Mouse (Mus musculus): ENCODE data around the gene Zcchc14. TPM values are rescaled to one million over a fixed set of nuclear protein-coding genes. Genes with fewer than 3 reads are reported as not detected.
A peak's percentile ranks its signal among the peaks of the same experiment; 100 is the strongest.
"Not testable (repeated sequence)": the region's sequence is repeated elsewhere in the genome, so short reads cannot be mapped to it uniquely, and the experiment has no call there.

The Zcchc14 gene
- total RNA-seq, 1 experiment: 18.6 TPM

DNA sequence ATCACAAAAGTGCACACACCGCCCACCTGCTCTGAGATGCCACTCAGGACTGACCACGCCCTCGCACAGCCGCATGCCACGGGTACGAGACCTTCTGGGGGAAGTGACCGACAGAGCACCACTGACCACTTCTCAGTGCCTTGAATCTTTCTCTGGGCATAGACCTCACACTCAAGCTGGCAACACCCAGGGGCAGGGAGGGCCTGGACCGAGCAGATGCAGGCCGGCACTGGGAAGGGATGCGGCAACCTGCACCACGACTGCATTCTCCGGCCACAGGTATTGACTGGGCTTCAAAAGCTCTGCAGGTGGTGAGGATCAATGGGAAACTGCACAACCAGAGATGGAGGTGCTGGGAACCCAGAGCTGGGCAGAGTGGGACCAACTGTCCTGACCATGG, 50.3 kb downstream of the Zcchc14 start:
- Histone ChIP-seq H3K36me3 (ENCODE audit: control insufficient read depth, insufficient read depth, low read length, poor library complexity, severe bottlenecking) (peaks cover 25% of the 10 kb centered on the region; the same call in 1 of the 2 replicates), H3K4me1 (ENCODE audit: control insufficient read depth in 2 of 2, insufficient read depth in 2 of 2, low read length in 2 of 2, poor library complexity in 1 of 2) (peaks cover 0 to 6% of the 10 kb centered on the region in 2 experiments; a peak in 1 of 4 replicates), H3K4me3 (ENCODE audit: insufficient read depth in 1 of 2, low read depth in 1 of 2, low read length in 2 of 2, poor library complexity in 1 of 2, severe bottlenecking in 1 of 2) (no peak overlapping the region), H3K9ac (ENCODE audit: insufficient read depth, low read depth, low read length, poor library complexity, severe bottlenecking) (no peak overlapping the region), H3K27ac (ENCODE audit: insufficient read depth, low read depth, low read length, poor library complexity, severe bottlenecking) (no peak overlapping the region), H3K9me3 (ENCODE audit: control insufficient read depth, insufficient read depth, low read depth, low read length) (no peaks in the 10 kb centered on the region)
- no peak for TF ChIP-seq ZC3H11A (IDR thresholded peaks at IDR 0.05; ENCODE audit: borderline replicate concordance, low read depth, low read length)
- TF ChIP-seq CHD2 (IDR thresholded peaks at IDR 0.05; ENCODE audit: low read depth, low read length): no peak
- TF ChIP-seq ZNF384 (IDR thresholded peaks at IDR 0.05; ENCODE audit: low read depth, low read length): no peak
- no peak for TF ChIP-seq HCFC1 (IDR thresholded peaks at IDR 0.05; ENCODE audit: borderline replicate concordance, insufficient read depth, low read length)
- no peak for TF ChIP-seq MAFK (IDR thresholded peaks at IDR 0.05; ENCODE audit: insufficient read depth, low read depth, low read length)
- in situ Hi-C loops (cut with MboI; ENCODE audit: low sequenced_read_pairs in 2 of 2, unreplicated experiment in 2 of 2): no loop called here
- no peak for DNase-seq (ENCODE audit: low read depth, low spot score)

DNA sequence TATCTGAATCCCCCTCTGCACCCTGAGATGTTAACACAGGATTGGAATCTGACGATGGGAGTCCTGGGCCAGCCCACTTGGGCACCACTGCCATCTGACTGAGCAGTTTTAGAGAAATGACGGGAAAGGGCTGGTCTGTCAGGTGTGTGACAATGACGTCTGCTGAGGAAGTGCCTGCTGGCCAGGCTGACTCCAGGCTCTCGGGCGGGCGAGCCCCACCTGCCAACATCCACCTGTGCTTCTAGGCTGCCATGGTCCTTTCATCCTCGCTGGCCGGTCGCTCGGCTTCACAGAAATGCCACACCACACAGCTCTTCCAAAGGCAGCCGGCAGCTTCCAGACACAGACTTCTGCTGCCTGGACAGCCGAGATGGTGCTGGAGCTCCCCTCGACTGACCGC, 52.9 kb downstream of the Zcchc14 start:
- Histone ChIP-seq H3K27ac (ENCODE audit: insufficient read depth, low read depth, low read length, poor library complexity, severe bottlenecking) (no peak overlapping the region), H3K9me3 (ENCODE audit: control insufficient read depth, insufficient read depth, low read depth, low read length) (no peaks in the 10 kb centered on the region), H3K9ac (ENCODE audit: insufficient read depth, low read depth, low read length, poor library complexity, severe bottlenecking) (no peak overlapping the region), H3K4me3 (ENCODE audit: insufficient read depth in 1 of 2, low read depth in 1 of 2, low read length in 2 of 2, poor library complexity in 1 of 2, severe bottlenecking in 1 of 2) (no peak overlapping the region), H3K4me1 (ENCODE audit: control insufficient read depth in 2 of 2, insufficient read depth in 2 of 2, low read length in 2 of 2, poor library complexity in 1 of 2) (peaks cover 0 to 3% of the 10 kb centered on the region in 2 experiments; a peak in 1 of 4 replicates), H3K36me3 (ENCODE audit: control insufficient read depth, insufficient read depth, low read length, poor library complexity, severe bottlenecking) (peaks cover 33% of the 10 kb centered on the region; the same call in 1 of the 2 replicates)
- TF ChIP-seq ZNF384 (IDR thresholded peaks at IDR 0.05; ENCODE audit: low read depth, low read length) (no peak), MAFK (IDR thresholded peaks at IDR 0.05; ENCODE audit: insufficient read depth, low read depth, low read length) (no peak), CHD2 (IDR thresholded peaks at IDR 0.05; ENCODE audit: low read depth, low read length) (no peak)
- DNase-seq (ENCODE audit: low read depth, low spot score): no peak
- in situ Hi-C loops (cut with MboI; ENCODE audit: low sequenced_read_pairs in 2 of 2, unreplicated experiment in 2 of 2): no loop called here

DNA sequence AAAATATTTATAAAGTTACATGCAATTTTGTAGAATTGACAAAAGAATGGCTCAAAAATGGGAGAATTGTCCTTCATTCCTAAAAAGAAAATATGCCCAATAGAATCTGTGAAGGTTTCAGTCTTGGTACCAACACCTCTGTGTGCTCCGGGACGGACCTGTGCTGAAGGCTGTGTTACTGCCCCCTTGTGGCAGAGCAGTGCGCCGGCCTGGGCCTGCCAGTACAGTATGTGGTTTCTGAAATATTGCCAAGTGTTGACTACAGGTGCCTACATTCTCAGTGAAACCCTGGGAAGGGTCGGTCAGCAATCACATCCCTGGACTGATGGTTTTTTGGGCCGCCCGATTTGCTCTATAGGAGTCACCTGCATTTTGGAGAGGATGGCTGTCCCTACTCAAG, 53.8 kb downstream of the Zcchc14 start:
- Histone ChIP-seq H3K9ac (ENCODE audit: insufficient read depth, low read depth, low read length, poor library complexity, severe bottlenecking) (no peak overlapping the region), H3K36me3 (ENCODE audit: control insufficient read depth, insufficient read depth, low read length, poor library complexity, severe bottlenecking) (peaks cover 31% of the 10 kb centered on the region; the same call in 1 of the 2 replicates), H3K27ac (ENCODE audit: insufficient read depth, low read depth, low read length, poor library complexity, severe bottlenecking) (no peak overlapping the region), H3K4me3 (ENCODE audit: insufficient read depth in 1 of 2, low read depth in 1 of 2, low read length in 2 of 2, poor library complexity in 1 of 2, severe bottlenecking in 1 of 2) (no peak overlapping the region), H3K9me3 (ENCODE audit: control insufficient read depth, insufficient read depth, low read depth, low read length) (no peaks in the 10 kb centered on the region), H3K4me1 (ENCODE audit: control insufficient read depth in 2 of 2, insufficient read depth in 2 of 2, low read length in 2 of 2, poor library complexity in 1 of 2) (no peaks in the 10 kb centered on the region)
- no peak for DNase-seq (ENCODE audit: low read depth, low spot score)
- in situ Hi-C loops (cut with MboI; ENCODE audit: low sequenced_read_pairs in 2 of 2, unreplicated experiment in 2 of 2): no loop called here
- TF ChIP-seq CHD2 (IDR thresholded peaks at IDR 0.05; ENCODE audit: low read depth, low read length) (no peak), ZC3H11A (IDR thresholded peaks at IDR 0.05; ENCODE audit: borderline replicate concordance, low read depth, low read length) (0 out of 2 replicates have a peak, but pooled peaks have one; percentile 23)

DNA sequence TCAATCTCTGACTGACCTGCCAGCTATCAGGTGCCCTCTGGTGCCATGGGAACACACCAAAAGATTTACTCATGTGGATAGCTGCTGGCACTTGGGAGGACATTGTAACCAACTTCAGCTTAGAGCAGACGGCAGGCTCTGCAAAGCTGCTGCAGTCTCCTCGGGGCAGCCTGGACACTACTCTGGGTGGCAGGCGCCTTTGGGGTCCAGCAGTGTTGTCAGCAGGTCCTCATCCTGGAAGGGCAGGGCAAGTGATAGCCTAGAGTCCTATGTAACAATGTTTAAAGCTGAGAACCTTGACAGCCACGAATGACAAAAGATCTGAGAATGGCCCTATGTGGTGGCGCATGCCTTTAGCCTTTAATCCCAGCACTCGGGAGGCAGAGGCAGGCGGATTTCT, 54.5 kb downstream of the Zcchc14 start:
- H3K27ac ChIP-seq (ENCODE audit: insufficient read depth, low read depth, low read length, poor library complexity, severe bottlenecking): no peak overlapping the region
- no peak overlapping the region for H3K4me3 ChIP-seq (ENCODE audit: insufficient read depth in 1 of 2, low read depth in 1 of 2, low read length in 2 of 2, poor library complexity in 1 of 2, severe bottlenecking in 1 of 2)
- TF ChIP-seq HCFC1 (IDR thresholded peaks at IDR 0.05; ENCODE audit: borderline replicate concordance, insufficient read depth, low read length): no peak
- TF ChIP-seq MAFK (IDR thresholded peaks at IDR 0.05; ENCODE audit: insufficient read depth, low read depth, low read length): no peak
- TF ChIP-seq ZNF384 (IDR thresholded peaks at IDR 0.05; ENCODE audit: low read depth, low read length): no peak
- TF ChIP-seq ZC3H11A (IDR thresholded peaks at IDR 0.05; ENCODE audit: borderline replicate concordance, low read depth, low read length): no peak
- no peak for TF ChIP-seq CHD2 (IDR thresholded peaks at IDR 0.05; ENCODE audit: low read depth, low read length)
- DNase-seq (ENCODE audit: low read depth, low spot score): no peak
- no peak overlapping the region for H3K9ac ChIP-seq (ENCODE audit: insufficient read depth, low read depth, low read length, poor library complexity, severe bottlenecking)
- no peaks in the 10 kb centered on the region for H3K4me1 ChIP-seq (ENCODE audit: control insufficient read depth in 2 of 2, insufficient read depth in 2 of 2, low read length in 2 of 2, poor library complexity in 1 of 2)
- in situ Hi-C loops (cut with MboI; ENCODE audit: low sequenced_read_pairs in 2 of 2, unreplicated experiment in 2 of 2): no loop called here
- H3K36me3 ChIP-seq (ENCODE audit: control insufficient read depth, insufficient read depth, low read length, poor library complexity, severe bottlenecking): peaks cover 35% of the 10 kb centered on the region; the same call in 1 of the 2 replicates
- no peaks in the 10 kb centered on the region for H3K9me3 ChIP-seq (ENCODE audit: control insufficient read depth, insufficient read depth, low read depth, low read length)

DNA sequence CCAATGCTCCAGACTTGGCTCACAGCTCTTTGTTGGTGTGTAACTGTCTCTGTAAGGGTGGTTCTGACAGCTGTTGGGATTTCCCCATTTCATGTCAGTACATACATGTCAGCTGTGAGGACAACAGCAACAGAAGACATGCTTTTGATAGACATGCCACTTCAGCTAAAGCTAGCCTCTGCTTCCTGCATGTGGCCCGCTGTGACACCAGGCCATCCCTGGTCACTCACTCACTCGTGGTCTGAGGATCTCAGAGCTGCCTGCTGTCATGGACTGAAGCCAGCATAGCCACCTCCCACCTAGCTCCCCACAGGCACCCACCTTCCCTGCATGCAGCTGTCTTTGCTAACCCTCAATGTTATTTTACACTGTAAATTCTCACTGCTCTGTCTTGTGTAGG, 55.2 kb downstream of the Zcchc14 start:
- DNase-seq (ENCODE audit: low read depth, low spot score); H3K9ac ChIP-seq (ENCODE audit: insufficient read depth, low read depth, low read length, poor library complexity, severe bottlenecking); H3K27ac ChIP-seq (ENCODE audit: insufficient read depth, low read depth, low read length, poor library complexity, severe bottlenecking); in situ Hi-C loops (cut with MboI; ENCODE audit: low sequenced_read_pairs in 2 of 2, unreplicated experiment in 2 of 2); H3K4me3 ChIP-seq (ENCODE audit: insufficient read depth in 1 of 2, low read depth in 1 of 2, low read length in 2 of 2, poor library complexity in 1 of 2, severe bottlenecking in 1 of 2); H3K4me1 ChIP-seq (ENCODE audit: control insufficient read depth in 2 of 2, insufficient read depth in 2 of 2, low read length in 2 of 2, poor library complexity in 1 of 2); H3K9me3 ChIP-seq (ENCODE audit: control insufficient read depth, insufficient read depth, low read depth, low read length): not testable (repeated sequence)
- H3K36me3 ChIP-seq (ENCODE audit: control insufficient read depth, insufficient read depth, low read length, poor library complexity, severe bottlenecking): peaks cover 36% of the 10 kb centered on the region; the same call in 1 of the 2 replicates

Data from ES-E14 (cell line).